Mouse (Mus musculus) embryonic stem cell, embryonic (primary cell): Measurements from ENCODE around the gene Olfr459.

Experiments used
- CTCF ChIA-PET, 4 experiments: fragments of 300-600 bp in 2 of 4; fragments of 350-600 bp in 2 of 4; sonication (Branson Sonifier 250); formaldehyde crosslinking; loops; one replicate each; lab custom pipeline; 2022; ENCODE audit warnings: inconsistent platforms in 2 of 4; lab: Charles Lee
- POLR2A ChIA-PET, 4 experiments: fragments of 300-600 bp in 2 of 4; fragments of 350-600 bp in 2 of 4; sonication (Branson Sonifier 250); formaldehyde crosslinking; loops; one replicate each; lab custom pipeline; 2022; ENCODE audit warnings: antibody characterized with exemption in 4 of 4, inconsistent platforms in 1 of 4; lab: Charles Lee

Gene Olfr459

DNA sequence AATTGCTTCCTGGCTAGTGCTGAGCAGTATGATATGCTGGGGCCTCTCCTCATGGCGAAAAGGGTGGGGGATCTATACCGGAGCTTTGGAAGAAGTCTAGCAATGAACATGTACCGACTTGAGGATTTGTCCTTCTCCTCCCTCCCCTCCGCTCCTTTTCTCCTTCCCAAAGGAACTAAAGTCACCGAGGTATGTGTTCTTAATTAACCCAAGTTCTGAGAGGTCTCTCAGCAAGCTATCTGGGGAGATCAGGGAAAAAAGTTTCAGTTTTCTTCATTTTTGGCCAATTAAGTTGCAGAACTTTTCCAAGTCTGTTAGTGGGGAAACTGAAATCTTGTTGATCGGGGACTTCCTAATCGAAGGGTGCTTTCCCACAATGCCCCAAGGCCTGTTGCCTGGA, at the start of gene Olfr459:
Gene Olfr459, minus strand, starts transcription at position 101 of the 400 bp plus-strand sequence.
- POLR2A ChIA-PET: no interaction called here
- CTCF ChIA-PET: interaction anchor here in 1 of 4 experiments (0.7 kb wide), 1 partner anchor 1245 kb away, joined by 9 read pairs; no protein-coding TSS in a partner anchor

DNA sequence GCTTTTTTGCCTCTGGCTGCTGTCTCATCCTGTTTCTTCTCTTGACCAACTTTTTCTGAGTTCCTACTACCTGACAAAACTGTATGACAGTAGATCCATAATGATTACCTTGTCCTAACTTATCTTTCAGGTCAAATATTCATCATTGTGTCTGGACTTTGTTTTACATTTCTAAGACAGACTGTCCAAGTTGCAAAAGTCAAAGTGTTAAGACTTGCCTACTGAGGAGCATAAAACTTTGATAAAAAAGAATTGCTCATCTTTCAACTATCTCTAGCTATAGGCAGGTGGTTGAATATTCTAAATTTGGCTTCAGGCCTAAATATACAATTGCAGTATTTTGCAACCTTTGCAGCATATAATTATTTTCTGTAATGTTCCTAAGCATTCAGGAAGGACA, 49.1 kb upstream of the Olfr459 start:
- ChIA-PET POLR2A (no interaction called here), CTCF (no interaction called here)

DNA sequence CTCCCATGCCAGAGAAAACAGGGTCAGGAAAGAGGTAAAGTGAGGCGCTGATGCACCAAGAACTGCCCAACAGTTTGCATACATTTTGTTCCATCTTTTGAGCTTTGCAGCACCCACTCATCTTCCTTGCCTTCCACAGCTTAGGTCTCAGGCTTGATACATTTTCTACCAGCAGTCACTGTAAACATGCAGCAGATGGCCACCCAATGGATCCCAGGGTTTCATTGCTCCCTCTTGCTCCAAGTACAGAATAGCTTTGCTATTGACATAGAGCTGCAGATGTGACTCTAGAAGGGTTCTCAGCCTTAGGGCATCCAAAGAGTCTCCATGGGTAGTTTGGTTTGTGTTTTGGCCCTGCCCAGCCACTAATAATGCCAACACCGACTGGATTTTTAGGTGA, 11.7 kb upstream of the Olfr459 start:
- ChIA-PET POLR2A (no interaction called here), CTCF (no interaction called here)

DNA sequence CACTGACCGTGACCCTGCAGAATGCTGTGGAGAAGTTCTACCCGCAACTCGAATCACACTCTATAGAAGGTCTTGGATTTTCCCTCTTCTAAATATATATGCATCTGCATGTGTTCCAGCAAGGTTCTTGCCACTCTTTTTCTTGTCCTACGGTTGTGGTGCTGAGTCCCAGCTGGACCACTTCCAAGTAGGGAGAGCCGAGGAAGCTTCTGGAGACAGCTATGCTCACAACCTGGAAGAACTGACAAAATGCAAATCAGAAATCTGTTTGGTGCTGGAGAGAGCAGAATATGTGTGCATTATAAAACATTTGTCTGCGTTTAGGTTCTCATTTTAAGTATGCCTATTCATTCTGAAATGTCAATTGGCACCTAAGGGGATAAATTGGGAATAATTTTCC, 744 bp upstream of the Olfr459 start:
- ChIA-PET POLR2A (no interaction called here), CTCF (no interaction called here)

DNA sequence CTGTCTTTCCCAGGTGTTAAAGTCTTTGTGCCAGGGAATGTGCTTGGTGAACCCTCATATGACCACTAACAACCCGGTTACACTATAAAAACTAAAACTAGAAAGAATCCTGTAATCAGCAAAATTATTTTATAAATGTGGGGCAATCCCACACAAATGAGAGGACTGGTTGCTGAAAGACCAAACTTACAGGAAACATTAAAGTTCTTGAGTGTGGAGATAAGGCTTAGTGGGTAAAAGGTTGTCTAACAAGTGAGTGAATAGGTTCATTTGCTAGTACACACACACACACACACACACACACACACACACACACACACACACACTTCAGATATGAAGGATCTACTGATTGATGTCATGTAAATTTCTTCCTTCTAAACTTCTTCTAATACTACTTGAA, 5.1 kb downstream of the Olfr459 start:
- POLR2A ChIA-PET: no interaction called here

DNA sequence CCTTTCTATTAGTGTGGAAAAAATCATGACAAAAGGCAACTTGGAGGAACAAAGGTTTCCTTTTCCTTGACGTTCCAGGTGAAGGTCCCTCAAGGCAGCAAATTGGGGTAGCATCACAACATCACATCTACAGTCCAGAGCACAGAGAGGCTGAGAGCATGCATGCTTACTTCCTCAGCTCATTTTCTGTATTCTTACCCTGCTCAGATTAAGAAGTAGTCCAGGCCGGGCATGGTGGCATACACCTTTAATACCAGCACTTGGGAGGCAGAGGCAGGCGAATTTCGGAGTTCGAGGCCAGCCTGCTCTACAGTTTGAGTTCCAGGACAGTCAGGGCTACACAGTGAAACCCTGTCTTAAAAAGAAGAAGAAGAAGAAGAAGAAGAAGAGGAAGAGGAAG, 10.7 kb downstream of the Olfr459 start:
- CTCF ChIA-PET: no interaction called here
- POLR2A ChIA-PET: no interaction called here

More for the DNA sequence above, 5.1 kb downstream of the Olfr459 start:
- CTCF ChIA-PET: no interaction called here

DNA sequence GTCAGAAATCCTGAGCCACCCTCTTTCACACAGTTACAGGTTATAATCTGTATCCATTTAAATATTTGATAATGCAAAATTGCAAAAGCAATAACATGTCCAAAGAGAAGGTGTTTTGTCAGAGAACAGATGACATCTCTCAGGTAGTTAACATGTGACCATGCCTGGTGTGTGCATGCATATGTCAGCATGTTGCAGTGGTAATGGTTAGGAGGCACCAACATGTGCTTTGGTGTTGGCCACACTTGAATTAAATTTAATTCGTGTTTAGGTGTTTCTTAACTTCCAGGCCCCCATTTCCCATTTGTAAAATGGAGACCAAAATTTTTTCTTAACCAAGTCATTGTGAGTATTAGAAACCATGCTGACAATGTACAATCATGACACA, 12.6 kb downstream of the Olfr459 start:
- POLR2A ChIA-PET: no interaction called here
- CTCF ChIA-PET: no interaction called here

DNA sequence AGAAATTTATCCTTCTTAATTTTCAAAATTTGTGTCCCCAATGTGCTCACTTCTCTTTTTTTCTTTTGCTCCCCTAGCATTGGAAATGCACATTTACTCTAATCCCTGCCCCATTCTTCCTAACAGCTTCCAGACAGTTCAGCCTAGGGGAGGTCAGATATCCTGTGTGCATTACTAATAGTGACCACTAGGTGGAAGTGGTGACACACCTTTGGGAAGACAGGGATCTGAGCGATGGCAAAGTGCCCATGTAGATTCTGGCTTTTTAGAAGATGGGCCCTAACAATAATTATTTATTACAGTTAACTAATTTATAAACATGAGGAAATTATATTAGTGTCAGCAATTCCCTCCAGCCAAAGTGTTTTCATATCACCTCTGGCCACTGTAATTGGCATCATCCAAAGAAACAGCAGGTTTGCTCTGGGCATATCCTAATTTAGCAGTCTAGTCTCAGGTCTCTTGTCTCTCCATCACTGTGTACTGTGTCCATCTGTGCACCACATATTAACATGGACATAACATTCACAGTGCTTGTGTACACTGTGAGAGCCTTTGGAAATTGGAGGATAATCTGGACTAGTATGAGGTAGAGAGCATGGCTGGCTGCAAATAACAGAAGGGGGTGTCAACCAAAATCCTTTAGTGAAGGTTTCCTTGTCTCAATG, 13.1 kb downstream of the Olfr459 start:
- CTCF ChIA-PET: interaction anchor here in 1 of 4 experiments (0.5 kb wide), 1 partner anchor 191 kb away, joined by 3 read pairs; no protein-coding TSS in a partner anchor
- POLR2A ChIA-PET: no interaction called here

DNA sequence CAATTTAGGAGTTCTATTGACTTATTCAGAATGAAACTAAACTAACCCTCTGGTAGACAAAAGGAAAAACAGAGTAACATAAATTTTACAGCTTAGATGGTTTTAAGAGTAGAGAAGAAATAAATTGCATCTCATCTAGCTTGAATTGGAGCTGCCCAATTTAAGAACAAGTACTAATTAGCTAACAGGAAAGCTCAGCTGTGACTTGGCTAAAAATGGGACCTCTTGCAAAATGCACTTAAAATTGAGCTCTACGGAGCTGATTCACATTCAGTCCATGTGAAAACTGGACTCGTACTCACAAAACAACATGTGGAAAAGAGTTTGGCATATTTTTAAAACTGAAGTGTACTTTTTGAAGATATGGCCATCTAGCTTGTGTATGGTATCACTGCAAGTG, 15.4 kb downstream of the Olfr459 start:
- ChIA-PET POLR2A (no interaction called here), CTCF (no interaction called here)

DNA sequence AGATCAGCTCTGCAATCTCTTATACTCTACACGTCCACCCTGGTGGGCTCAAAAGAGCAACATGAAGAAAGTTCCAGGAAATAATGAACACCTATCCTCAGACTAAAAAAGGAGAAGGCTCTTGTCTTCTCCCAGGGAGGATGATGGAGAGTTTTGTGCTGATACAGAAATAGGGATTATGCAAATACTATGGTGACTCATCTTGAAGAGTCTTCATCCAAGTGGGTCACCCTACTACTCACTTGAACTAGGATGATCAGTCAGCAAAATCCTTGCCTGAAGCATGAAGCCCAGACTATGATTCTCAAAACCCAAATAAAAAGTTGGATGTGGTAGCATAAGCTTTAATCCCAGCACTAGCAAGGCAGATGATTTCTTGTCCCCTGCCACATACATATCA, 16.6 kb downstream of the Olfr459 start:
- CTCF ChIA-PET: no interaction called here
- POLR2A ChIA-PET: no interaction called here

DNA sequence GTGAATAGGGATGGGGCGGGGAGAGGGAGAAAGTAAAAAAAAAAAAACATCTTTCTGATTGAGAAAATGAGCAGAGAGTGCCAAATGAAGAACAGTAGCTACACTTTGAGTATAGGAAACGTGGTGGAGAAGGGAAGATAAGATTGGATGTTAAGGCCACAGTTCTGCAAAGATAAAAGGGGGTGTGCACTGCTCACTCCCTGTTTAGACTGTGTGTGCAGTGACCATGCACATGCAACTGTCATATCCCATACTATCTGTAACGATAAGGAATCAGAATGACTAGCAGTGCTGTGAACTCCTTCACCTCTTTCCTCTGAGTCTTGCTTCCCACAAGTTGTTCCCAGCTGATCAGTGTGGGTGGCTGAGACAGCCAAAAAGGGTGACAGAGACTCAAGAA, 17.8 kb downstream of the Olfr459 start:
- ChIA-PET CTCF (no interaction called here), POLR2A (no interaction called here)

DNA sequence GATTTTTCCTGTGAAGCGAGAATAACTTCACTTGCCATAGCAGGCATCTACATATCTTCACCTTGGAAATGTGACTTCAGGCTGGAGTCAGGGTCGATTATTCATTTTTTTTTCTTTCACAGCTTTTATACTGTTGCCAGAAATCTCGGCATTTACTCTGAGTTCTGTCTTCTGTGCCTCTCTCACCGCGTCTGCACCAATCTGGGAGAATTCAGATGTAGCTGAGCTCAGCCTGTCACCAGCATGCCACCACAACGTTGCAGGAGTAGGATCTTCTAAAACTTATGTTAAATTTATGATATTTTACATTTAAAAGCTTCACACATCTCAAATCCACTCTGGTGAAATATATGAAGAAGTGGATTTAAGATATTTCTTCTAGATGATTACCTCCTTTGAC, 20.4 kb downstream of the Olfr459 start:
- CTCF ChIA-PET: no interaction called here
- POLR2A ChIA-PET: no interaction called here

DNA sequence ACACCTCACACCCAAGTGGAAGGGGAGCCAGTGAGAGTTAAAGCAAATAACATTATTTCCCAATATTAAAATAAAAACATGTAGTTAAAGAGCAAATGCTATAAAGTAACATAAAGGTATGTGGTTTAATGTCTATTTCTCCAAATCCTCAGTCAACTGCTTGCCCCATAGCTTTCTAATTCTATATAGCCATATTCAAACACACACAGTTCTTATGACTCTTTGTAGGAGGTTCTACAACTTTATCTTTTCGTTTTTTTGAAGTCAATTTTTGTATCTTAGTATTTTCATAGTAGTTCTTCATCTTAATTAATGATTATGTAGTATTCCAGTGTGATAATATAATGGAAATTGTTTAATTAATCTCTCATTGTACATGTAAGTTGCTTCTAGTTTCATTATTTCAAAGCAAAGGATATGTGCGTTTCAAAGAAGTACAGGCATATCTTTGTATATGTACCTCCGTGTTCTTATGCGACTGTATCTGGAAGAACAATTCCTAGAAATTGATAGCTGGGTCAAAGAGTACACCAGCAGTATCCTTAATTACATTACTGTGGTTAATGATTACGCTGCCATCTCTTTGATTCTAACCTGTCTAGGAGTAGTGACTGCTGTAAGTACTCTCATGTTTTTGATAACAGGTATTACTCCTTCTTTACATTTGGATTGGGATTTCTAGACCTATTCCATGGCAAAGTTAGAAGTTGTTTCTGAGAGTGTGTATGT, 30.1 kb downstream of the Olfr459 start:
- POLR2A ChIA-PET: no interaction called here
- CTCF ChIA-PET: no interaction called here

DNA sequence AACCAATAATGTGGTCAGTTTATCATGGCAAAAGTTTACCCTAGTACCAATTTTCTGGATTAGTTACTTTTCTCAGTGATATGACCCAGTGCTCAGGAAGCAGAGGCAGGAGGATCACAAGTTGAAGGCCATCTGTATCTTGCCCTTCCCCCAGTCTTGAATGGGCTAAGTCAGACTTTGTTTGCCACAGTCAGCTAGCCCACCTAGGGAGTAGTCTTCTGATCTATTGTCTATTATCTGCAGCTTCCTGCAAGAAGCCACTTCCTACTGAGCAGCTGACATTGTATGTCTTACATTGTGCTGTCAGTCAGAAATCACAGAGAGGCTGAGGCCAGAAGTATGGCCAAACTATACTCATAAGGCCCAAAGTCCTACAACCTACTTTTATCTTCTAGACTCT, 33.9 kb downstream of the Olfr459 start:
- CTCF ChIA-PET: no interaction called here
- POLR2A ChIA-PET: no interaction called here

DNA sequence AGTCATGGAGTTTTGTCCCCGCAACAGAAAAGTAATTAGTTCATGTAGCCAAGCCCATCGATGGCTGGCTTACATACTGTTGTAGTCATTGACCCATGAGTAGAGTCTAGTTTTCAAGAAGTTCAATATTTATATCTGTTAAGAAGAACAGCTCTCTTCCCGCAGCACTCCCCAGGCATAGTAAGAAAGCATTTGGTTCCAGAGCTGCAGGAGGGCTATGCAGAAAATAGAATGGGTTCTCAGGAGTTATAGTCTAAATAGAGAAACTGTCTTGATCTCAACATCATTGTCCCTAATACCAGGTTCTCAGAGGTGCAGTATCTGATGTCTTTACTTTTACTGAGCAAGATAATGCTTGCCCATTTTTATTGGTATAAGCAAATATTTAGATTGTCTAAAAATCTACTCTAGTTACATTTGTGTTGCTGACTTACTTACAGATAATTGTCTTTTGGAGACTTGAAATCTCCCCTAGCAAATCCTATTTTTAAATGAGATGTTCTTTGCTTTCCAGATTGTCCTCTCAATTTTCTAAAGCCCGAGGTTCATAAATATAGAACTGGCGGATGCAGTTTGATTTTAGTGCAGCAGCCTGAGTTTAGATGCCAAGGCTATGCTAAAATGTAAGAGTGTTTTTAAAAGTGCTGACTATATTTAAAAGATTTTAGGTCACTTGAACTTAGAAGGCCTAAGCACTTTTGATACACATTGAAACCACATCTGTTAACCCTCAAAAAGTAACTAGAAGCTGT, 40.1 kb downstream of the Olfr459 start:
- ChIA-PET CTCF (no interaction called here), POLR2A (no interaction called here)

DNA sequence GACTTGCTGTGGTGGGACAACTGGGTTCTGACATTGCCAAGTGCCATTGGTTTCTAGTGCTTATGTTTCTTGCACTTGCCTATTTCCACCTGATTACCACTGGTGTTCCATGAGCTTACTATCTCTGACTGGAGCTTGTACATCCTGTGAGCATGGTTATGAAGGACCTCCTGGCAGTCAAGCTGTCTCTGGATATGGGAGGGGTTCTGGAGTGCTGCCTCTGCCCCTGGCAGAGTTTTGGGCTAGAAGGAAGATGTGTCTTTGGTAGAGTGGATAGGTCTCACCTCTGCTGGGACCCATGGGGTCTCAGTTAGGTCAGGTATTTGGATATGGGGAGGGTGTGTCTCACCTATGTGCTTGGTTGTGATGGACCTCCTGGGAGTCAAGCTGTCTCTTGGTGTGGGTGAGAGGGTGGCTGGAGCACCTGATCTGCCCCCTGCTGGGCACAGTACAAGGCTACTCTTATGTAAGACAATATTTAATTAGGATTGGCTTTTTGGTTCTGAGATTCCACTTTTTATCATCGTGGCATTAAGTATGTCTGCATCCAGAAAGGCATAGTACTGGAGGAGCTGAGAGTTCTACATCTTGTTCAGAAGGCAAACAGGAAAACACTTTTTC, 46.9 kb downstream of the Olfr459 start:
- CTCF ChIA-PET: no interaction called here
- POLR2A ChIA-PET: interaction anchor here in 1 of 4 experiments (0.6 kb wide), 2 partner anchors 11 to 635 kb away, joined by 4 to 6 read pairs; no protein-coding TSS in a partner anchor

DNA sequence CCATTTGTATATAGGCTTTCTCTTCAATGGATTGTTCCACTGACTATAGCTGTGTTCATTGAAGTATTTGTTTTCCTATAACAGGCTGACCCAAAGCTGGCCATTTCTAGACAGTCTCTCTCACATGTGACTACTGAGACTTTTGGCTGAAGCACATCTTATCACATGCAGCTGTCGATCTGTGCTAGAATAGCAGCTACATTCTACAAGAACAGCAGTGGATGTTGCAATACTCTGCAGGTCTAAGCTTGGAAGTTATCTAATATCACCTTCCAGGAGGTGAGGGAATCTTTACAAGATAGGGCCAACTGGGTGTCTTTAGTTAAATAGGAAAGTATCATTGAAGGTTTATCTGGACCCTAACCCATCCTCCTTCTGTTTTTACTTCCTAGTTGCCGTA, 53.5 kb downstream of the Olfr459 start:
- CTCF ChIA-PET: no interaction called here

More for the DNA sequence above, 53.5 kb downstream of the Olfr459 start:
- POLR2A ChIA-PET: no interaction called here
